Mouse (Mus musculus) skeletal muscle tissue, adult 2 months (tissue): Measurements from ENCODE around the gene Pigc.
A peak's percentile ranks its signal among the peaks of the same experiment; 100 is the strongest.

Experiments used
- DNase-seq: peaks from one replicate; pipeline ENCODE4 v3.0.0-alpha.2; 2012; ENCODE audit warnings: low read depth, low spot score

Pigc gene

GRCm38 (mm10) chr1:162008208-162008607, 39.2 kb downstream of the Pigc start:
- no peak for DNase-seq

GRCm38 (mm10) chr1:162008631-162009067, 39.7 kb downstream of the Pigc start:
- peak; percentile 39 for DNase-seq

GRCm38 (mm10) chr1:162009086-162009485, 40.1 kb downstream of the Pigc start:
- DNase-seq = no peak

GRCm38 (mm10) chr1:162011523-162012245, 42.7 kb downstream of the Pigc start:
- DNase-seq = no peak

DNA sequence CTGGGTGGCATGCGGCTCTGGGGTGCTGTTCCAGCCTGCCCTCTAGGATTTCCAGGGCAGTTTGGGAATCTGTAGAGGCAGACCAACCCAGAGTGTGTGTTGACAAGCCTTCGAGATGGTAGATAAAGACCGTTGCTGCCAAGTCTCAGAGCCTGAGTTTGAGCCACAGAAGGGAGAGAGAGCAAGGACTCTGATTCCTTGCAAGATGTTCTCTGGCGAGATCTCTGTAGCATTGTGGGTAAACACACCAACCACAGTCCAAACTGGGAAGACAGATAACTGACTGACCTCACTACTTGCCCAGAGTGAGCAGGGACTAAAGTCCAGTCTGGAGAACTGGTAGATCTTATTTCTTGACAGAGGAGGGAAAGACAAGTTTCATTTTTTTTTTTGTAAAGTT, 44.6 kb downstream of the Pigc start:
- no peak for DNase-seq

- DNase-seq = no peak
Measured at GRCm38 (mm10) chr1:162015247-162015862, 46.4 kb downstream of the Pigc start.

DNA sequence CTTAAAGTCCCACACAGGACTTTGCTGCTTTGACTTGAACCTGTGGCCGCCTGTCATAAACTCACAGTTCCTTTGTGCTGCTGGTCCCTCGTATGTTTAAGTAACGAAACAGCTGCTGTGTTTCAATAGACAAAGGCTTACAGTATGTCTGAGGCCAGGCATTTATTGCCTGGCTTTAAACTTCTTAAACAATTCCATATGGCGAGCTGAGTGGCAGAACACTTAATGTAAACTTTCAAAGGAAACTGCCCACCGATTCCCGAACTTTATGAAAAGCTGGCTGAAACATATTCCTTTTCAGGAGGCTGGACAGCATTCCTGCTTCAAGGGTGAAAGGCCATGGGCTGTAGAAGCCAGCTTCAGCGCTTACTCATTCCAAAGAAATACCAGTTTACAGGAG, 48.0 kb downstream of the Pigc start:
- no peak for DNase-seq

GRCm38 (mm10) chr1:162017975-162018600, 49.1 kb downstream of the Pigc start:
- no peak for DNase-seq

DNA sequence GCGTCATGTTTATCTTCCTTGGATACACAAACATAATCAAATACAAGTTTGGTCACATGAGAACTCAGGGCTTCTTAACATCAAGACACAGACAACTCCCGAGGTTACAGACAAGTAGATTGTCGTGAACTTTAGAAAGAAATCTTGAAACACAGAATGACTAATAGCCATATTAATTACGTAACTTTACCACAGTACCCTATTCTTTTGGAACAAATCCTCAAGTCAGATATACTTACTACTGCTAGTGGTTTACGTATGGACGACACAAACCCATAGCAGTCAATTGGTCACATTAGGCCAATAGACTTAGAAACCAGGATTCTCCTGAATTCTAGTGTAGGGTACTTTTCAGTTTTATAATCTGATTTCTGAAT, 49.6 kb downstream of the Pigc start:
- DNase-seq = no peak

GRCm38 (mm10) chr1:162020303-162020731, 51.3 kb downstream of the Pigc start:
- DNase-seq = no peak

DNA sequence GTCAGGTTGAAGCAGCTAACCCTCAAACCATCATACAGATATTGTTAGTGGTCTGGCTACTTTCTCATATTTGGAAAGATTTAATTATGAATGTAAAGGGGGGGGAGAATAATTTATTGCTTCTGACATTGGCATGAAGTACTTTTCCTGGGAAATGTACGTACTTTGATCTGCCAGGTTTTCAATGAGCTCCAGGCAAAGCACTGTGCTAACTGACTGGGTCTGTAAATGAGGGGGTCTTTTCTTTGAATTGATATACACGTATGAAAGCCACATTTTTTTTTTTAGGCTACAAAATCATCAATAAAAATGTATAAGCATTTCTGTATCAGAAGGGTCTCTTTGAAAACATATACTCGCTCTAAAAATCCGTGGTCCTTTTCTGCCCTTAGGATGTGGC, 51.8 kb downstream of the Pigc start:
- DNase-seq = no peak
